Mouse (Mus musculus) liver, adult 2 months (tissue): ENCODE results near the gene Adgrg5. TPM values are rescaled to one million over a fixed set of nuclear protein-coding genes. Genes with fewer than 3 reads are reported as not detected.

Experiments used
- DNase-seq: peaks from one replicate; pipeline ENCODE4 v3.0.0-alpha.2; 2011; ENCODE audit warnings: low read depth, low spot score; ENCODE audit errors: extremely low read depth
- H3K27ac ChIP-seq: fragments of 200-500 bp; replicated peaks from 2 replicates; pipeline ENCODE4 v1.5.1; 2012; ENCODE audit warnings: low read depth, mild to moderate bottlenecking, control low read depth, inconsistent platforms, low read length; ENCODE audit not compliant: insufficient read depth
- H3K27me3 ChIP-seq: fragments of 200-500 bp; 2 replicates; pipeline ENCODE4 v1.6.1; 2012; ENCODE audit warnings: mild to moderate bottlenecking, moderate library complexity, low read length, inconsistent platforms; ENCODE audit not compliant: control insufficient read depth, insufficient read depth
- H3K36me3 ChIP-seq: fragments of 200-500 bp; 2 replicates; pipeline ENCODE4 v1.6.1; 2012; ENCODE audit warnings: low read length, inconsistent platforms; ENCODE audit not compliant: control insufficient read depth, insufficient read depth
- H3K4me1 ChIP-seq: fragments of 200-500 bp; 2 replicates; pipeline ENCODE4 v1.6.1; 2011; ENCODE audit warnings: low read length; ENCODE audit not compliant: control insufficient read depth, insufficient read depth
- H3K4me3 ChIP-seq: fragments of 200-500 bp; 2 replicates; pipeline ENCODE4 v1.5.1; 2011; ENCODE audit warnings: low read depth, mild to moderate bottlenecking, control low read depth, low read length, moderate library complexity; ENCODE audit not compliant: insufficient read depth
- H3K79me2 ChIP-seq: fragments of 200-500 bp; 2 replicates; pipeline ENCODE4 v1.6.1; 2012; ENCODE audit warnings: inconsistent platforms, mild to moderate bottlenecking, low read length, moderate library complexity; ENCODE audit not compliant: control insufficient read depth, insufficient read depth
- H3K9ac ChIP-seq: fragments of 200-500 bp; 2 replicates; pipeline ENCODE4 v1.6.1; 2012; ENCODE audit warnings: low read depth, mild to moderate bottlenecking, control low read depth, inconsistent platforms, low read length
- CTCF ChIP-seq: fragments of 200-500 bp; IDR thresholded peaks from 2 replicates; pipeline ENCODE4 v1.5.1; 2011; ENCODE audit warnings: low read depth, low read length, control low read depth
- POLR2A ChIP-seq: fragments of 200-500 bp; IDR thresholded peaks from 2 replicates; pipeline ENCODE4 v1.6.1; 2011; ENCODE audit warnings: low read length, control low read depth; ENCODE audit not compliant: insufficient read depth; ENCODE audit errors: extremely low read depth
- WGBS: fragments of 180-500 bp; shearing (Covaris S2); methylation state at CpG from one replicate; pipeline ENCODE4 v1.1.7; 2018; 5-methylcytosine and 5-hydroxymethylcytosine counted together
- polyA plus RNA-seq: library from polyadenylated mRNA; depleted of rRNA; stranded (reverse); fragments of >200 nt; gene quantifications from 2 replicates; pipeline ENCODE4 v1.2.3, GENCODE M21; 2012; rRNA removed
- total RNA-seq: library from RNA; depleted of rRNA; stranded (reverse); fragments of >200 nt; gene quantifications from 2 replicates; pipeline ENCODE4 v1.2.3, GENCODE M21; 2014; rRNA removed

Gene Adgrg5
- total RNA-seq (0.18 and 0.27 TPM in 2 replicates), polyA plus RNA-seq (0.58 and 0.77 TPM in 2 replicates)

GRCm38 (mm10) chr8:94923405-94923804, at the start of gene Adgrg5:
Gene Adgrg5, plus strand, starts transcription at chr8:94923694.
- Histone ChIP-seq H3K27me3 (no peaks in the 10 kb centered on the region), H3K9ac (no peak within 1 kb of the TSS), H3K79me2 (no peaks in the 10 kb centered on the region), H3K4me1 (no peaks in the 10 kb centered on the region), H3K36me3 (no peaks in the 10 kb centered on the region), H3K27ac (no peak within 1 kb of the TSS), H3K4me3 (no peak within 1 kb of the TSS)
- TF ChIP-seq POLR2A = no peak
- no peak for TF ChIP-seq CTCF
- DNase-seq = no peak
- 66% methylated on average over 8 of the region's 8 CpGs for WGBS

- Histone ChIP-seq H3K27ac (no peak overlapping the region), H3K4me3 (no peak overlapping the region), H3K27me3 (no peaks in the 10 kb centered on the region; the same call in 1 of the 2 replicates), H3K4me1 (no peaks in the 10 kb centered on the region; the same call in none of the 2 replicates), H3K79me2 (no peaks in the 10 kb centered on the region), H3K36me3 (no peaks in the 10 kb centered on the region), H3K9ac (no peak overlapping the region)
- WGBS = 14% methylated on average over 6 of the region's 6 CpGs
- peak; percentile 50 for DNase-seq
- TF ChIP-seq POLR2A (no peak), CTCF (peak; percentile 91)
Measured at GRCm38 (mm10) chr8:94874358-94874757, 49.1 kb upstream of the Adgrg5 start.

- 24% methylated on average over 17 of the region's 17 CpGs for WGBS
- no peak for TF ChIP-seq CTCF
- no peak for TF ChIP-seq POLR2A
- Histone ChIP-seq H3K36me3 (no peaks in the 10 kb centered on the region), H3K4me1 (no peaks in the 10 kb centered on the region; the same call in none of the 2 replicates), H3K79me2 (no peaks in the 10 kb centered on the region), H3K27me3 (no peaks in the 10 kb centered on the region; the same call in 1 of the 2 replicates), H3K4me3 (peak overlapping the region; percentile 54), H3K27ac (no peak overlapping the region), H3K9ac (peak overlapping the region; percentile 56)
- no peak for DNase-seq
Measured at GRCm38 (mm10) chr8:94875096-94875870, 48.2 kb upstream of the Adgrg5 start.

- Histone ChIP-seq H3K27ac (no peak overlapping the region), H3K4me3 (peak overlapping the region; percentile 54), H3K9ac (peak overlapping the region; percentile 56), H3K36me3 (no peaks in the 10 kb centered on the region), H3K4me1 (no peaks in the 10 kb centered on the region; the same call in none of the 2 replicates), H3K27me3 (no peaks in the 10 kb centered on the region; the same call in 1 of the 2 replicates), H3K79me2 (no peaks in the 10 kb centered on the region)
- TF ChIP-seq CTCF (no peak), POLR2A (no peak)
- DNase-seq = no peak
- WGBS = under 1% methylated on average over 20 of the region's 20 CpGs
Measured at GRCm38 (mm10) chr8:94875871-94876150, 47.7 kb upstream of the Adgrg5 start.

- WGBS = 2% methylated on average over 29 of the region's 37 CpGs
- TF ChIP-seq POLR2A (no peak), CTCF (no peak)
- H3K4me1 ChIP-seq = no peaks in the 10 kb centered on the region; the same call in none of the 2 replicates
Measured at GRCm38 (mm10) chr8:94876197-94876730, 47.2 kb upstream of the Adgrg5 start, which contains the start of gene Dok4. Gene Dok4, minus strand, starts transcription at chr8:94876330.

More at GRCm38 (mm10) chr8:94876197-94876730, 47.2 kb upstream of the Adgrg5 start, which contains the start of gene Dok4:
- H3K79me2 ChIP-seq = no peaks in the 10 kb centered on the region
- no peaks in the 10 kb centered on the region for H3K36me3 ChIP-seq
- no peaks in the 10 kb centered on the region for H3K27me3 ChIP-seq
- H3K9ac ChIP-seq = peak within 1 kb of the TSS; percentile 56
- H3K4me3 ChIP-seq = peak within 1 kb of the TSS; percentile 54
- H3K27ac ChIP-seq = no peak within 1 kb of the TSS
- peak; percentile 53 for DNase-seq
